Mouse (Mus musculus): Measurements from ENCODE around the gene Sh2d7.

- no peak for TF ChIP-seq CTCF (IDR thresholded peaks at IDR 0.05; ENCODE audit: extremely low read depth, insufficient read depth, insufficient read length, insufficient replicate concordance)
- TF ChIP-seq POLR2A (IDR thresholded peaks at IDR 0.05; ENCODE audit: low read depth, low read length) = no peak
Observed at GRCm38 (mm10) chr9:54533975-54534374, 4.8 kb upstream of the Sh2d7 start.
